Mouse (Mus musculus): ENCODE measurements around the gene Chd5.
A peak's percentile ranks its signal among the peaks of the same experiment; 100 is the strongest.

Chd5 gene

DNA sequence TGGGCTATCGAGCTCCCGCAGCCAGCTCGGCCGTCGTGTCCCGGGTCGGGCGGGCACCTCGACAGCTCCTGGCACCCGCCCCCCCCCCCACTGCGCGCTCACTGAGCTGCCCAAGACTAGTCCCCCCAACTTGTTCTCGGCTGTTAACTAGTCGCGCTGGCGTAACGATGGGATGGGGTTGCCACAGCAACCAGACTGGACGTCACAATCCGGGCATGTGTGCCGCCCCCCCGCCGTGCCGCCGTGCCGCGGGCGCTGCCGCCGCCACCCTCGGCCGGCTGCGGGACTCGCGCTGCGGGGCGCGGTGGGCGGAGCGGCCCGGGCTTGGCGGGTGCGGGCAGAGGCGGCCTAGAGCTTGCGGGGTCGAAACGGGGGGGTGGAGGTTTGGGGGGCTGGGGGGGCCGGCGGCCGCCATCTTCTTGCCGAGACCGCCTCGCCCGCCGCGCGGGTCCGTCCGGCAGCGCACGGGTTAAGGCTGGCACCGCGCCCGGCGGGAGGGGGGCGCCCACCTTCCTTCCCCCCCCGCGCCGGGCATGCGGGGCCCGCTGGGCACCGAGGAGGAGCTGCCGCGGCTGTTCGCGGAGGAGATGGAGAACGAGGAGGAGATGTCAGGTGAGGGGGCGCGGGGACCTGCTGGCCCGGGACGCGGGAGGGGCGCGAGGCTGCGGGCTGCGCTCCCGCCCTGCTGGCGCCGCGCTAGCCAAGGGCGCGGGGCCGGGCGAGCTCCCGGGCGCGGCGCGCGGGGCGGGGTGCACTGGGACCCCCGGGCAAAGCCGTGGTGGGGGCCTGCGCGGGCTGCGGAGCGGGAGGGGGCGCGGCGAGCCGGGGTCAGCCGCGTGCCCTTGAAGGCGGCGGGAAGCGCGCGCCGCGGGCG is at the start of gene Chd5:
TSS of gene Chd5 (plus strand) at position 233 of the 874 bp plus-strand sequence.
- DNase-seq, result peak; percentile 83

DNA sequence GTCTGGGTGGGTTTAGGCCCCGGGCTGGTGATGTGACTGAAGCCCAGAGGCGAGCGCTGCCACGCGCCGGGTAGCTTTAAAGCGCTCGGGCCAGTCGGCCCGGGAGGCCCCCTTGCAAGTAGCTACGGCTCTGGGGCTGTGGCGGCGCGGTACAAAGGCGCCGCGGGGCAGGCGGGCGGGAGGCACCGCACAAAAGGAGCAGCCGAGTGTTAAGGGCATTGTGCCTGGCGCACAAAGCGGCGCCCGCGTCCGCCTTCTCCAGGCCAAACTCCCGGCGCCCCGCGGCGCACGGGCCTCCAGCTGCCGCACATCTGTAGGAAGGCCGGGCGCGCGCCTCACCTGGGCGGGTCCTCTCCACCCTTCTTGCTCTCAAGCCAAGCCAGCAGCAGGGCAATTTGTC is 48.1 kb upstream of the Chd5 start:
- DNase-seq, result no peak

DNA sequence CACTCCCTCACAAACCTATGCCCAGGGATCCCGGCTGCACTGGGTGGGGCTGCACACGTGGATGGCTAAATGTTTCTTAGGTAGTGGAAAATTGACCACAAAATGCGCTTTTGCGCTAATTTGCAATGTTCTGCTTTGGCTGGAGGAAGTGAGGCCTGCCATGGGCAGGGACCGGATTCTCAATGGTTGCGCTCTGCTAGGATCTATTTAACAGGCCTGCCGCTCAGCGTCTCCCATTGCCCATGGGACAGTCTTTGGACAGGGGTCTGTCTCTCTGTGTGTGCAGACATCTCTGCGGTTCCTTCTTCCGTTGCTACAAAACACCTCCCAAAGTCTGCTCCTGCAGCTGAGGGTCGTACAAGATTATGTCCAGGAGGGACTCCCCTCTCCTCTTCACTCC is 47.5 kb upstream of the Chd5 start:
- DNase-seq, result no peak

DNA sequence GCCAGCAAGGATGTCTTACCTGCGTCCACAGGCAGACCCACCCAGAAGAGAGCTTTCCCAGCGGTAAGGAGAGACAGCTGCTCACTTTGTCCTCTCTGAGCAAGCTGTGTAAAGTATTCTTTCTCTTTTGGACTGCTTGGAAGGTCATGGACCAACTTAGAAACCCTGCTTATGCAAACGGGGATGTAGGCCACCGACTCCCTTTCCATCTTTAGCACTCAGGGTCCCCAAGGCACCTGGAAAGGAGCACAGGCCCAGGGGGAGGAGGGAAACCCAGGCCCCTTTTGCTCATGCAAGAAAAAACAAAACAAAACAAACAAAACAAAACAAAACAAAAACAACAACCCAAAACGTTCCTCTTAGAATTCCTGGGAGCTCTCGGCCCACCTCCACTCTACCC is 46.9 kb upstream of the Chd5 start, which contains the start of gene Hes3:
TSS of gene Hes3 (minus strand) at position 101 of the 400 bp plus-strand sequence.
- no peak for DNase-seq

DNA sequence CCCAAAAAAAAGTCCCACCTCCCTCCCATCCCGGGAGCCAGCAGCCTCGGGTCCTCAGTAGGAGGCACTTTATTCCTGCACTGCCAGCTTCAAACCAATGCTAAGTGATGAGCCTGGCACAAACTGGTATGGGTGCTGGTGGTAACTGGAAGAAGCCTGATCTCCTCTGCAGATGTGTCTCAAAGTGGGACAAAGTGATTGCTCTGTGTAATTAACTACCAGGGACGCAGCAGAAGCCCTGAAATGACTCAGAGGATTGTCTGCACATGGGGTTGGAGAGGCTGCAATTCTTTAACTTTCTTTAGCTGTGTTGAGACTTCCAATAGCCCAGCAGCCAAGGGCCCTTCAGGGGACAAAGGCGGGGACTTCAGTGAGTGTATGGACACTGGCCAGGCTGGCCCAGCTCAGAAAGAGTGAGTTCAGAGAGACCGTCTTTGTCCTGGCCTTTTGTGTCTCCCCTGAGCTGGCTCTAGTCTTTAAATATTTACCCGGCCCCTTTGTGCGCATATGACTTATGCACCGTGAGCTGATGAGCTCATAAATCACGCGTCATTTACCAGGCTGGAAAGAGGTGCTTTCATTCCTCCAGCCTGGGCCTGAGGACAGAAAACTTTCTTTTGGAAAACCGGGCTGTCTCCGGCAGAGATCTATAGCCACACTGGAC is 46.2 kb upstream of the Chd5 start:
- no peak for DNase-seq

DNA sequence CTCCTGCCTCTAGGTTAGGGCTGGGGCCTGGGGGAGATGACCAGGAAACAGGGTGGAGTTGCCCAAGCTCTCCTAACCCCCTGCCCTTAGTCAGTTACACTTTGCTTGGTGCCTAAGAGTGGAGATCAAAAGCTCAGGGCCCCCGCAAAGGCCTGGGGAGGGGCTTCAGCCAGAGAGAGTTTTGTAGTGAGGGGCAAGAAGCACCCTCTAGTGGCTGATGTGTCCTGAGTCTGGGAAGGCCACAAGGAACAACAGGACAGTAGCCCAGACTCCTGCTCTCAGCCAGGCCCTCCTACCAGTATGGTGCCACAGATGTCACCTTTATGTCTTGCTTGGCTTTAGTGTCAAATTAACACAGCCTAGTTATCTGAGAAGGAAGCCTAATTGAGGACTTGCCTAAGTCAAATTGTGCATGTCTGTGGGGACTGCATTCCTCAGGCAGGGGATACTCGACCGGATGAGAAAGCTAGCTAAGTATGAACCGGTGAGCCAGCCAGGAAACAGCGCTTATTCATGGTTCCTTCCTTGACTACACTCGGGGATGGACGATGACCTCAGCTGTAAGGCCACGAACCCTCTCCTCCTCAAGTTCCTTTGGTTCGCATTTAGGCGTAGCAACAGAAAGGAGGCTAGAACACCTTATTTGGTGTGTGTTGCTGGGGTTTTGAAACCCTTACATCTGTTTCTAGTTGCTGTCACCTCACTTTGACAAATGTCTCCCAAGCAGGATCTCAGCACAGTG is 44.1 kb upstream of the Chd5 start:
- no peak for DNase-seq

DNA sequence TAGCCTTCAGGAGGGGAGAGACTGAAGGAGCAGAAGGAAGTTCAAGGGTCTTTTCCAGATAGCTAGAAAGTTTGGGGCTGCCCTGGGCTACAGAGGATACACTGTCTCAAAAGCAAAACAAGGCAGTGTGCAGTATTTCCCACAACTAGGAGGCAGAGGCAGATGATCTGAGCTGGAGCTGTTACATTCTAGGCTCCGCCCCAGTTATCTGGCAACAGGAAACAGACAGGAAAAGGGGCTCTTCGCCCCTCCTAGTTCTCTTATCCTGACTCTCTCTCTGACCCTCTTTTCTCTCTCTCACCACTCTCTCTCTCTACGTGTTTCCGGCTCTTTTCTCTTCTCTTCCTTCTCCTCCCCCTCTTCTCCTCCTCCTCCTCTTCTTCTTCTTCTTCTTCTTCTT is 42.5 kb upstream of the Chd5 start:
- DNase-seq, result no peak

DNA sequence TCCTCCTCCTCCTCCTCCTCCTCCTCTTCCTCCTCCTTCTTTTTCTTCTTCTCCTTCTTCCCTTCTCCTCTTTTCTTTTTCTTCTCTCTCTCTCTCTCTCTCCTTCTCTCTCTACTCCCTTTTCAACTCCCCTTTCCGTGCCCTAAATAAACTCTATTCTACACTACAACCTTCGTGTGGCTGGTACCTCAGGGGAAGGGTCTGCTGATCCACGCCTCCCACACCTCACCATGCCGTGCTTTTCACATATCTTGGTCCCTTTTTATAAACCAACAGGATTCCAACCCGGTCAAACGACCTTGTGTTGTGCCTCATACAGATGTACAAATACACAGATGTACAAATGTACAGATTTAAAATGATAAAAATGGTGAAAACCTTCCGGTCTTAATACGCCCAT is 42.1 kb upstream of the Chd5 start:
- no peak for DNase-seq

DNA sequence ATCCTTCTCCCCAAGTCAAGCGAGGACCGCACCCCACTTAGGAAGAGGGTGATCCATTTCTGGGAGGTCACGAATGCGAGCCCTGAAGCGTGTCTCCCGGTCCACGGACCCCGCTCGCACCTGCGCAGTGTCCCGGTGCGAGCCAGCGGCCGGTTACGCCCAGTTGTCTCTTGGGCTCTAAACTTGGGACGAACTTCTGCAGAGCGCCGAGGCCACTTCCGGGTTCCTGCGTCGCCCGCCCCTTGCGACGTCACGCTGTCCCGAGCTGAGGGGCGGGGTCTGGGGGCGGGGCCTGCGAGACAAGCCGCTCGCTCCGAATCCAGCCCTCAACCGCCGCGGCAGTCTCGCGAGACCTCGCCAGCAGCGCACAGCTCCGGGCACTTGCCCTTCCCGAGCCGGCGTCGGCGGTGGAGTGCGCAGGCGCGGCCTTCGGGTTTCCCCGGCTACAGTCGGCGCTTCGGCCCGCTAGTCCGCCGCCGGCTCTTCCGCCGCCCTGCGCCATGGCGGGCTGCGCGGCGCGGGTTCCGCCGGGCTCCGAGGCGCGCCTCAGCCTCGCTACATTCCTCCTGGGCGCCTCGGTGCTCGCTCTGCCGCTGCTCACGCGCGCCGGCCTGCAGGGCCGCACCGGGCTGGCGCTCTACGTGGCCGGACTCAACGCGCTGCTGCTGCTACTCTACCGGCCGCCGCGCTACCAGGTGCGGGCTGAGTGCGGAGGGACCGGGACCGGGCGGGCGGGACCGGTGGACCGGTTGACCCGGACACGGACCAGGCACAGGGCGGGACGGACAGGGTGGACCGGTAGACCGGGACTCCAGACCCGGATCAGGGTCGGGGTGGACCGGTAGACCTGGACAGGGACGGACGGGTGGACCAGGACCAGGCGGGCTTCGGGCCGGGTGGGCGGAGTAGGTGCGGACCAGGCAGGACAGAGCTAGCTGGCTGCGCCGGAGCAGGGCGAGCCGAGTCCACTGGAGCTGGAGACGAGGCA is 41.3 kb upstream of the Chd5 start, which contains the start of gene Icmt:
TSS of gene Icmt (plus strand) at position 354 of the 988 bp plus-strand sequence.
- peak; percentile 100 for DNase-seq

DNA sequence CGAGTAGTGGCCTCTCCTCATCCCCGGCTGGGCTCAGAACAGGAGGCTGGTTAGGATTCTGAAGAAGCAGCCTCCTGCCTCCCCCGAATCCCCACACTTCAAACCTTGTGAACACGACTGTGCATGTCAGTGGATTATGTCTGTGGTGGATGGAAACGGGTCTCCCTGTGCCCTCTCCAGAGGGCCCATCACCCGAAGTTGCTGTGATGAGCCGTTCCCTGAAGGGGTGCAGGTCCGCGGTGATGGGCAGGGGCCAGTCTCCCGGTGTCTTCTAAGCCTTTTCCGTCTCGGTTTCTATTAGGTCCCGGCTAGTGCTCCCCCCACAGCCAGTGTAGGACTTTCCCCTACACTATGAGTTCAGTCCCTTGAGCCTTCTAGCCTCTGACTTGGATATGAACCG is 39.6 kb upstream of the Chd5 start:
- no peak for DNase-seq

DNA sequence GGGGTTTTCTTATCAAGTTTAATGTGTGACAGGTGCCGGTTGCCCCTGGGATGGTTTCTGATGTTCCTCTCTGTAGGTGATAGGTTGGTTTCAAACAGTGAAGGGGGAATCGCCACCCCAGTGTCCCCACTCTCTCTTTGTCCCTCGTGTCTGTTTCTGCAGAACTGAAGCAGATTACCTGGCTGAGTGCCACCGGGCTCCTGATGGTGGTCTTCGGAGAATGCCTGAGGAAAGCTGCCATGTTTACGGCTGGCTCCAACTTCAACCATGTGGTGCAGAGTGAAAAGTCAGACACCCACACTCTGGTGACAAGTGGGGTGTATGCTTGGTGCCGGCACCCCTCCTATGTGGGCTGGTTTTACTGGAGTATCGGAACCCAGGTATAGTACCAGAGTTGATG is 38.1 kb upstream of the Chd5 start:
- peak; percentile 48 for DNase-seq

DNA sequence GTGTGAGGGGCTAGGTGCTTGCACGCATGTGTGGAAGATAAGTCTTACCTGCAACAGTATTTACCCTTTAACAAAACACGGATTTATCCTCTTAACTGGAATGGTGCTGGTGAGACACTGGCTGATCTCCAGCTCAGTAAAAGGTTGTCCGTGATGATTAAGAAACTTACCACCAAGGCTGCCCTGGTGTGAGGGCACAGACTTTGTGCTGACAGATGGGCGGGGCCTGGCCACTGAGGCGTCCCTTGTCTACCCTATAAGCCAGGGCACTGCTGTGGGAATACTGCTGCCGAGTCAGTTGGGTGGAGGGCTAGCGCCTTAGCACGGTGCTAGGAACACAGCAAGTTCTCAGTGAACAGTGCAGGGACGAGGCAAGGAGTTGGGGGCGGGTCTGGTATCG is 36.4 kb upstream of the Chd5 start:
- DNase-seq, result no peak

DNA sequence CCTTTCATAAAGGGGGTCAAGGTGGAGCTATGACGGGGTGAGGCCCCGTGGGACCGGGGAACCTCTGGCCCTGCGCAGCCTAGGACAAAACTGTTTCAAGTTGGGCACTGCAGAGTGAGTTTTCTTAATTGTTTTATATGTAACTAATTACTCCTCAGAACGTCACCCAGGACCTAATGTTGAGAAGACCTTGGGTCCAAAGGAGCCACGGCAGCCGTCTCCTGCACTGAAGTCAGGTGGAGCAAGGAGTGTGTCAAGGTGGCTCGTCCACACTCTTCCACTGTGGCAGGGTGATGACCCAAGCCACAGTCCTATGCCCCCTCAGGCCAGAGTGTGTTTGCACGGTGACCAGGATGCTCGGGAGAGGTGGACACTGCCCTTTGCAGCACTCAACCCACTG is 35.3 kb upstream of the Chd5 start:
- no peak for DNase-seq

DNA sequence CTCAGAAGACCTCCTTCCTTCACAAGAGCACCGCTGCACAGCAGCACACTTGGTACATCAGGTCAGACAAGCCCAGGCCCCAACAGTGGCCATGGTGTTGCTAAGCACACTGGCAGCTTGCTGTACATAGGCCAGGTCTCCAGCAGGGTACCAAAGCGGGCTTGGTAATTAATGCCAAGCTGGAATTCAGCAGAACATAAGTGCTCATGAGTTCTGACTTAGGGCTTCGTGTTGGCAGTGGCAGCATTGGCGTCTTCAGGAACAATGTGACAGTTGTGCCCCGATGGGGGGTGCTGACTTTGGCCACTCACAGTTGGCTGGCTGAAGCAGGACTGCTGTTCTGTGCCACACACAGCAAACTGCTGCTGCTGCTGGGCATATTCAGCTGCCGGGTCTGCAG is 33.8 kb upstream of the Chd5 start:
- no peak for DNase-seq

DNA sequence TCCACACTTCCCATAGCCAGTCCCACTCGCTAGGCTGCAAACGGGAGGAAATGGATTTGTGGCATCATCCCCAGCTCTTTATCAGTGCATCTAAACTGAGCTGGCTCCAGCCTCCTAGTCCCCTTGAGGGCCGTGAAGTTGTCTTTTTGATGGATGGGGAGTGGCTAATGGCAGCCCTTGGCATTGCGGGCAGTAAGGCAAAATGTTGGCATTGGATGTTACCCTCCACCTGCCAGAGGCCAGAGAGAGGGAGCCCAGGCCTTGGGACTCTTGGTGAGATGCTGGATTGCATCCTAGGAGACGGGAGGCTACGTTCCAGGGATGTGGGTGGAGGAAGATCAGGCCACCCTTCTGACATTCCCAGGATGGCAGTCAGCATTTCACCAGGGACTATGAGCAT is 32.5 kb upstream of the Chd5 start:
- no peak for DNase-seq

DNA sequence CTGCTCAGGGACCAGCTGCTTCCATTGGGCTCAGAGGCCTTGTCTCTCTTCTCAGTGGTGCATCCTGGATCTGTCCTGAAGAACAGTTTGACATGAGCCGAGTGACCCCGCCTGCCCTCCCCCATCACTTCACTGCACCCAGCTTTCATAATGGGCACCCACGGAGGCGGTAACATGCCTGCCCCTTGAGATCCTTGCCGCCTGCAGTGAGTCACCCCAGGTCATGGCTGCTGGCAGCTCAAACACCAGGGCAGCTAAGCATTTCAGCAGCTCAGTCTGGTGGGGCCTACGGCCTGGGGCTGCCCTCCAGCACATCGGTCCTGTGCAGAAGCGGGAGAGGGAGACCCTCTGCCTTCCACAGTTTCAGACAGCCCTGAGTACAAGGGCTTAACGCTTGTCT is 30.9 kb upstream of the Chd5 start:
- no peak for DNase-seq

DNA sequence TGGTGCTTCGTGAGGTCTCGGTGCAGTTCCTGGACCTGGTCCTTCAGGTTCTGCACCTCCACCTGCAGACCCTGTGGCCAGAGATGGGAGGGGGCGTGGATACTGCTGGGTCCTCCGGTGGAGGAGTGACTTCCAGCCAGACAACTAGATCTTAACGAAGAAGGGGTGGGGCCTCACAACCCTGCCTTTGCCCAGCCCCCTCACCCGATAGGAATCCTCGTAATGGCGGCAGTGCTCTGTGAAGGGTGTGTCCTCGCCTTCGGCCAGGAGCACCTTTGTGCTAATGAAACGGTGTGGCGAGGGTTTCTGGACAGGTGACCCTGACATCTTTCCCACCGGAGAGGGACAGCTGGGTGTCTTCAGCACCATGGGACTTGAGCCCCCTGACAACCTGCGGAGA is 26.3 kb upstream of the Chd5 start:
- no peak for DNase-seq

DNA sequence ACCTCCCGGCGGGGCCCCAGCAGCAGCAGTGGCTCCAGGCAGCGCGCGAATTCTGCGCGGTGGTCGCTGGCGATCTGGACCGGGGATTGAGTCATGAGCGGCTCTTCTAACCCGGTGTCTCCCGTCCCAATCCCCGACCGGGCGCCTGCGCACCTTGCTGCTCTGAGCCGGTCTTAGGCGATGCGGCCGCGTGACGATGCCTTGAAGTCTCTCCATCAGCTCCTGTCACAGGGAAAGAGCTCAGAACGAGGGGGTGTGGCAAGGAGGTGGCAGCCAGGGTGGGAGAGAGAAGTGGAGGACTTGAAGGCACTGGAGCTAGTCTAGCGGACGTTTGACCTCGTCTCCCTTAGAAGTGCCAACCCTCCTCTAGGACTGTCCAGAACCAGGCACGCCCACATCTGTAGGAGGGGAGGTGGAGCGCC is 25.2 kb upstream of the Chd5 start:
- DNase-seq, result peak; percentile 40

DNA sequence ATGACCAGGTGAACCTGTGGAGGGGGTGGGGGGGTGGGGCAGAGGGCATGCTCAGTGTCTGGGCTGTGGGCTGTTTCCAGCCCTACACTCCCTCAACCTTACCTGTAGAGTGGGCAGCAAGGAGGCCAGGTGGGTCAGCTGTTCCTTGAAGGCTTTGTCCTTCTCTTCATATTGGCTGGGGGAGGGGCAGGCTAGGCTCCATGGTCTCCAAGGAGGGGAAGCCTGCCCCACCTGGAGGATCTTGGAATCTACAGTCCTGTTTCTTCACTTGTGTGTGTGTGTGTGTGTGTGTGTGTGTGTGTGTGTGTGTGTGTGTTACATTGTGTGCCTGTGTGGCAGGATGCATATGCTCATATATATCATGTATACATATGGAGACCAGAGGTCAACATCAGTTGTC is 24.5 kb upstream of the Chd5 start:
- DNase-seq, result peak; percentile 75

DNA sequence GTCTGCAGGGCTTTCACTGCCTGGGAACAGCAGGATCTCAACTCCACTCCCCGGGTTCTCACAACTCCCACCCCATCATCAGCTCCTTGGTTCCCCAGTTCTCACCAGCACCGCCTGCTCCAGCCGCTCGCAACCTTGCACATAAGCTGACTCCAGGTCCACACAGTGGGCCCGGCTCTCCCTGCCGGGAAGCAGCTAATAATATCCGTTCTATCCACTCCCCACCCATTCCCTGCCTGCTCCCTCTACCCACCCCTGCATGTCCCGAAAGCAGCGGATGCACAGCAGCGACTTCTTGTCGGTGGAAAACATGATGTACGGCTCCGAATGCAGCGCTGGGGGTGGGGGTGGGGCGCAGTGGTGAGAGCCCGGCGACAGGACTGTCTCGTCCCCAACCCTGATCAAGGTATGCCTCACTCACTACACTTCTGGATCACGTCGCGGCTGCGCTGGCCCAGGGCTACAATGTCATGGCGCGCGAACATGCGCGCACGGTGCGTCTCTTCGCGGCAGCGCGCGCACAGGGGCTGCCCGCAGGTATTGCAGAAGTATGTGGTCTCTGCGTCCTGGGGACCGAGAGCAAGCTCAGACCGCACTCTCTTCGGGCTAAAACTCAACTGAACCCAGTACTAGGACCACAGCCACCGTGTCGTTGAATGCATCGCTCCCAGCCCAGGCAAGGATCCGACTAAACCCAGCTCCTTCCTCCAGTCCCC is 22.8 kb upstream of the Chd5 start:
- DNase-seq, result no peak

DNA sequence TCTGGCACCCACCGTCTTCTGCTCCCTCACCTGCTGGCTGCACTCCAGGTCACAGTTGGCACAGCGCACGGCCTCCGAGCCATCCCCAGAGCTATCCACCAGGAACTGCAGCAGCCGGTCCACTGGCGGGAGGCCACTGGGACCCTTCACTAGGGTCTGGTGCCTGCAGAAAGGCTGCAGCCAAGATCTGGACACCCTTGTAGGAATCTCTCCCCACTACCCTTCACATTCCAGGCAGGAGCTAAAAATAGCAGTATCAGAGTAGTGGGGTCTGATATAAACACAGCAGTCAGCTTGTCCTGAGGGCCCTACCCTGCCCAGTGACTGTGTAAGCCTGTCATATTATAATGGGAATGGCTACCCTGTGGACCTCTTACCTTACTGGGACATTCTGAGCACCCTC is 20.8 kb upstream of the Chd5 start:
- no peak for DNase-seq
